Mouse (Mus musculus) erythroblast, embryonic 14.5 days (primary cell): ENCODE measurements around the gene Hnrnph1.

ENCODE experiments used
- GATA1 ChIP-seq: IDR thresholded peaks from 2 replicates; pipeline ENCODE4 v1.6.1; 2012; ENCODE audit warnings: low read length, inconsistent platforms, mixed read lengths
- TAL1 ChIP-seq: IDR thresholded peaks from 3 replicates; pipeline ENCODE4 v1.6.1; 2012; ENCODE audit warnings: low read length, inconsistent platforms, mixed read lengths

DNA sequence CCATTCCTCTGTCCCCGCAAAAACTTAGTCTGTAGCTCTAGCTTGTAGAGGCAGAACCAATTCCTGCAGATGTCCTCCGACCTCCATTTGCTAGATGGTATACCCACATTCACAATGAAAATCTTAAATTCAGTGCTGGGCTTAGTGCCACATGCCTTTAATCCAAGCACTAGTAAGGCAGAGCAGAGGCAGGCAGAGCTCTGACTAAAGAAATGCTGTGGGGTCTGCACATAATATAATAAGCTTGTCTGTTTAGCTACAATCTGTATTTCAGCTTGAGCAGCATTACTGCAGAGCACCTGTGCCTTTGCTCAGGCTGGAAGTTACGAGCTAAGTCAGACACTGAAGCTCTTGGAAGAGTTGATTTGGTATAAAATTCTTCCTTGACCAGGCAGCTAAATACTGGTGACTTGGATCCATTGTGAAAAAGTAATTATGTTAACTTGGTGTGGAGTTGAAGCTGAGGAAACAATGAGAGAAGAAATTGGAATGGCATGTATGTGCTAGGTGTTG lies 10.4 kb downstream of the Hnrnph1 start:
- TF ChIP-seq TAL1 (no peak), GATA1 (no peak)
